Mouse (Mus musculus): ENCODE results near the gene Taf12. TPM values are rescaled to one million over a fixed set of nuclear protein-coding genes. Genes with fewer than 3 reads are reported as not detected.

Taf12 gene
- polyA plus RNA-seq, 1 experiment = 33.6 TPM

DNA sequence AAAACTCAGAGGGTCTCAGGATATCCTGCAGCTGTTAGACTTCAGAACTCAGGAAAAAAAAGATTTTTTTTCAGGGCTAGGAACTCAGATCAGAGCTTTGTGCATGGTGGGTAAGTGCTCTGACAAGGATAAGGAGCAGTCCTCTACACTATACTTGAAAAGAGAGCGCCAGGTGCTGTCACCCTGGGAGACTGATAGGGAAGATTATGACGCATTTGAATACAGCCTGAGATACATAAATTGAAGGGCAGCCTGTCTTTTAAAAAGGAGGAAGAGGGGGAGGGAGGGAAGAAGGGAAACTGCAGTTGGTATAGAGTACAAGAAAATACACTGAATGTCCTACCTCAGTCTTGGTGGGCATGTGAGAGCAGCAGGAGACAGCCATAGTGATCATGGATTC is 20.6 kb upstream of the Taf12 start:
- Histone ChIP-seq H3K4me1 (ENCODE audit: control insufficient read depth, insufficient read depth, low read length) (peaks cover 18% of the 10 kb centered on the region), H3K4me3 (ENCODE audit: insufficient read depth, low read length) (no peak overlapping the region), H3K27ac (ENCODE audit: insufficient read depth, low read depth, low read length) (no peak overlapping the region)
- no peak for TF ChIP-seq CTCF (IDR thresholded peaks at IDR 0.05; ENCODE audit: low read depth, low read length)
- no peak for TF ChIP-seq POLR2A (IDR thresholded peaks at IDR 0.05; ENCODE audit: borderline replicate concordance, low read depth, low read length)

DNA sequence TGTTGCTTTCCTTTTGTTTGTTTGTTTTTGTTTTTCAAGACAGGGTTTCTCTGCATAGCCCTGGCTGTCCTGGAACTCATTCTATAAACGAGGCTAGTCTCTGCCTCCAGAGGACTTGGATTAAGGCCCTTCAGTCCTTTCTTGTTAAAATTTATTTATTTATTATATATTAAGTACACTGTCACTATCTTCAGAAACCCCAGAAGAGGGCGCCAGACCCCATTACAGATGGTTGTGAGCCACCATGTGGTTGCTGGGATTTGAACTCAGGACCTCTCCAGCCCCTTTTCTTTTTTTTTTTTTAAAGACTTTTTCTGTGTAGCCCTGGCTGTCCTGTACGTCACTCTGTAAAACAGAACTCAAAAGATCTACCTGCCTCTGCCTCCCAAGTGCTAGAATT is 19.2 kb upstream of the Taf12 start:
- TF ChIP-seq CTCF (IDR thresholded peaks at IDR 0.05; ENCODE audit: low read depth, low read length) (no peak), POLR2A (IDR thresholded peaks at IDR 0.05; ENCODE audit: borderline replicate concordance, low read depth, low read length) (no peak)
- Histone ChIP-seq H3K27ac (ENCODE audit: insufficient read depth, low read depth, low read length) (no peak overlapping the region), H3K4me3 (ENCODE audit: insufficient read depth, low read length) (no peak overlapping the region), H3K4me1 (ENCODE audit: control insufficient read depth, insufficient read depth, low read length) (peaks cover 26% of the 10 kb centered on the region)

DNA sequence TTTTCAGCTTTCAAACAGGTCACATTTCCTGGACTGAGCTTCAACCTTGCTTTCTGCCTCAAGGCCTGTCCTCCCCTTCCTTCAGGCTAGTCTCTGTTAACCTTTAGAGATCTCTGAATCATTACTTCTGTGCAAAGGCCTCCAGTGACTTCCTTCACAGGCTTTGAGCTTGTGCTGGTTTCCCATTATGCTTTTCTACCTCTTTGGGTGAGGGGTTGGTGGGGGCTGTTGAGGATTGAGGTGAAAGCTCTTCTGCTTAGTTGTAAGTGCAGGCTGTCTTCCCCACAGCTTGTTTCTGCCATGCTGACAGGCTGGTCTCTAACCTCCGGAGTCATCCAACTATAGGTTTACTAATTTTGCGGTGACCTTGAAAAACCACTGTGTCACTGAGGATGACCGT is 17.8 kb upstream of the Taf12 start:
- Histone ChIP-seq H3K4me1 (ENCODE audit: control insufficient read depth, insufficient read depth, low read length) (peaks cover 26% of the 10 kb centered on the region), H3K4me3 (ENCODE audit: insufficient read depth, low read length) (no peak overlapping the region), H3K27ac (ENCODE audit: insufficient read depth, low read depth, low read length) (no peak overlapping the region)
- no peak for TF ChIP-seq POLR2A (IDR thresholded peaks at IDR 0.05; ENCODE audit: borderline replicate concordance, low read depth, low read length)
- TF ChIP-seq CTCF (IDR thresholded peaks at IDR 0.05; ENCODE audit: low read depth, low read length) = no peak

DNA sequence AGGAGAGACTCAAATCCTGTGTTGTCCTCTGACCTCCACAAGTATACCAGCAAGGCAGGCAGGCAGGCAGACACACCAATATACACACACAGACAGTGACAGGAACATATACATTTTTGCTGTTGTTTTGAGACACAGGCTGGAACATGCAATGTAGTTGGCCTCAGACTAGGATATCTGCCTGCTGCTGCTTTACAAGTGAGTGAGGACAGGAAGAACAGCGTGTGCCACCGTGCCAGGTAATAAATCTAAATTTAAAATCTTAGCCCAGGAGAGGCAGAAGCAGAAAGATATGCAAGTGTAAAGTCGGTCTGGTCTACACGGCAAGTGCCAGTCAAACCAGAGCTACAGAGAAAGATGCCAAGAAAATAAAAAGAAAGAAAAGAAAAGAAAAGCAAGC is 14.9 kb upstream of the Taf12 start:
- no peak overlapping the region for H3K4me3 ChIP-seq (ENCODE audit: insufficient read depth, low read length)
- peaks cover 25% of the 10 kb centered on the region for H3K4me1 ChIP-seq (ENCODE audit: control insufficient read depth, insufficient read depth, low read length)
- H3K27ac ChIP-seq (ENCODE audit: insufficient read depth, low read depth, low read length) = peak overlapping the region; percentile 28; the same call in 1 of the 2 replicates
- TF ChIP-seq CTCF (IDR thresholded peaks at IDR 0.05; ENCODE audit: low read depth, low read length) = no peak
- TF ChIP-seq POLR2A (IDR thresholded peaks at IDR 0.05; ENCODE audit: borderline replicate concordance, low read depth, low read length) = no peak

DNA sequence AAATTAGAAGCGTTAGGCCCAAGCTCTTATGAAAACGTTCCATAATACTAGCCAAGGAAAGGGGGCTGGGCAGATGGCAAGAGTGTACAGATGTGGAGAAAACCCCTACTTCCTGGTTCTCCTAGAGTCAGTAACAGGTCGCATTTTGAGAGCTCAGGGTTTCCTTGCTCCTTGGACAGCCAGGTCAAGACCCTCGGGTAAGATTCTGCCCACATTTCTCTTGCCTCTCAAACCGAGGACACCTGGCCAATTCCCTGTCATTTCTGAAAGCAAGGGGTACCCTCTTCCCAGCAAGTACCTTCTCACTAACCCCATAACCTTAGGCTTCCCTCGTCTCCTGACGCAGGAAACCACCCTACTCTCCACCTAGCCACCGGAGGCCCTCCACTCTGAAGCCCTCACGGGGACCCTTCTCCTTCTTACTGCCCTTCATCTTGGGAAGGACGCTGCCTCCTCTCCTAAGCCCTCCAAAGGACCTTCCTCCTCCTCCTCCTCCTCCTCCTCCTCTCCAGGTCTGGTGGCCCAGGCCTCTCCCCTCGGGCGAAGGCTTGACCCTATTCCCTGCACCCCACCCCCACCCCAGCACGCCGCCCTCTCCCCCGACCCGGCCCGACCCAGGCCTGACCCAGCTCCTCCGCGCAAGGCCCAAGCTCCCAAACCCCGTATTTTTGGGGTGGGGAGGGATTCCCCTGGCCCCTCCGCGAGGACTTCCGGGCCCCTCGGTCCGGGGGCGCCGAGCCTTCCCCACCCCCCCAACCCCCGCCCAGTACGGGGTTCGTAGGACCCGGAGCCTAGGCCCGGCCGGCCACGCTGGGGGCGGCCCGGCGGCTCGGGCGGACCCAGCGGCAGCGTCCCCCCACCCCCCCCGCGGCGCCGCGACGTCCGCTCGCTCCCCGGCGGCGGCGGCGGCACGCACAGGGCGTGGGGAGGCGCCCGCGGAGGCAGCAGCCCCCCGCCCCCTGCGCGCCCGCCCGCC is 13.5 kb upstream of the Taf12 start:
- H3K4me1 ChIP-seq (ENCODE audit: control insufficient read depth, insufficient read depth, low read length) = peaks cover 19% of the 10 kb centered on the region
- H3K4me3 ChIP-seq (ENCODE audit: insufficient read depth, low read length) = peak overlapping the region; percentile 99
- no peak for TF ChIP-seq POLR2A (IDR thresholded peaks at IDR 0.05; ENCODE audit: borderline replicate concordance, low read depth, low read length)
- TF ChIP-seq CTCF (IDR thresholded peaks at IDR 0.05; ENCODE audit: low read depth, low read length) = no peak
- H3K27ac ChIP-seq (ENCODE audit: insufficient read depth, low read depth, low read length) = peak overlapping the region; percentile 84

DNA sequence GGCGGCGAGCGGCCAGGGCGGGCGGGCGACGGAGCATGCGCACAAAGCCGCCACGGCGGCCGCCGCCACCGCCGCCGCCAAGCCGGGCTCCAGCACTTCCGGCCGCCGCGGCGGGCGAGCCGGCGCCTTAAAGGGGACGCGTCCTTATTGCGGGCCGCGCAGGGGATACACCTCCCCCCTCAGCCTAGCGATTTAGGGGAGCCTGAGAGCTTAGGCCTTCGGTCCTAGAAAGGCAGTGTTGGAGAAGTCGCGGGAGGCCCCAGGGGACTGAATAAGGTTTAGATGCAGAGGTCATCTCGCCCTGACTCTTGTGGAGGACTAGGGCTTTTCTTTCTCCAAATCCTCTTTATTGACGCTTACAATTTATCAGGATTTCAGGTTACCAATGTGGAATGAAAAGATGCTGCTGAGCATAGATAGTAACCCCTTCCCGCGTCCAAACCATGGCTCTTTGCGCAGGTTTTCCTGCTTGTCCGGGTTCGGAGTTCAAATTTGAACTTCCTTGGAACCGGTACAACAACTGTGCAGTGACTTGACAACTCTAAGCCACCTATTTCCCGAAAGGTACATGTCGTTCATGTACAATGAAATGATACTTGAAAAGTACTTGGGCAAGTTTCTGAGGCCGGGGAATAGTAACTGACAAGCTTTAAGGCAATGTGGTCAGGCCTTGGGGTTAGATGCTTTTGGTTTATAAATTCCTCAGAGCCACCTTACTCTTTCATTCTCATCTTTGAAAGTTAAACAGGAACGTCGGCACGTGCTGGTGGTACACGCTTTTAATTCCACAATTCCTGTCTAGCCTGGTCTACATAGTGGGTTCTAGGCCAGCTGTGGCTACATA is 12.4 kb upstream of the Taf12 start, which contains the start of gene Gmeb1:
Gene Gmeb1, minus strand, starts transcription at position 89 of the 844 bp plus-strand sequence.
- peaks cover 19% of the 10 kb centered on the region for H3K4me1 ChIP-seq (ENCODE audit: control insufficient read depth, insufficient read depth, low read length)
- H3K4me3 ChIP-seq (ENCODE audit: insufficient read depth, low read length) = peak within 1 kb of the TSS; percentile 99
- peak within 1 kb of the TSS; percentile 84 for H3K27ac ChIP-seq (ENCODE audit: insufficient read depth, low read depth, low read length)
- TF ChIP-seq CTCF (IDR thresholded peaks at IDR 0.05; ENCODE audit: low read depth, low read length) = no peak
- TF ChIP-seq POLR2A (IDR thresholded peaks at IDR 0.05; ENCODE audit: borderline replicate concordance, low read depth, low read length) = no peak

DNA sequence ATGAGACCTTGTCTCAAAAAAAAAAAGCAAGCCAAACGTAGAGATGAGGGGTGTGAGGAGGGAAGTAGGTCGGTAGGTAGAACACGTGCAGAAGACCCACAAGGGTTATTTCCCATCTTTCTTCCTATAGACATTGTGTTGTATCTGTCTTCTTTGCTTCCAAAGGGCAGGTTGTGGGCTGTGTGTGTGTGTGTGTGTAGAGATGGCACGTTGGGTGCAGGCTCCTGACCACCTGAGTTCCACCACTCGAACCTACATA is 11.9 kb upstream of the Taf12 start:
- TF ChIP-seq CTCF (IDR thresholded peaks at IDR 0.05; ENCODE audit: low read depth, low read length) (no peak), POLR2A (IDR thresholded peaks at IDR 0.05; ENCODE audit: borderline replicate concordance, low read depth, low read length) (no peak)
- Histone ChIP-seq H3K4me3 (ENCODE audit: insufficient read depth, low read length) (peak overlapping the region; percentile 72), H3K4me1 (ENCODE audit: control insufficient read depth, insufficient read depth, low read length) (peaks cover 19% of the 10 kb centered on the region), H3K27ac (ENCODE audit: insufficient read depth, low read depth, low read length) (no peak overlapping the region)

DNA sequence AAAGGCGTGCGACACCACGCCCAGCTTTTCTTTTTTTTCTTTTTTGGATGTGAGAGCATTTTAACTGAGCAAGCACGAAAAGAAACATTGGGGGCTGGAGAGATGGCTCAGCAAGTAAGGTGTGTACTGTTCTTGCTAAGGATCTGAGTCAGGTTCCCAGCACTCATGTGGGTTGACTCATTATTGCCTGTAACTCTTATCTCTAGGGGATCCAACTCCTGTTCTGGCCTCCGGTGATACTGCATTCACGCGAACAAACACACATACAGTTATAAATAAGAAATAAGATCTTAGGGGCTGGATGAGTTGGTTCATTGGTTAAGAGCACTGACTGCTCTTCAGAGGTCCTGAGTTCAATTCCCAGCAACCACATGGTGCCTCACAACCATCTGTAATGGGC is 10.9 kb upstream of the Taf12 start:
- Histone ChIP-seq H3K27ac (ENCODE audit: insufficient read depth, low read depth, low read length) (no peak overlapping the region), H3K4me1 (ENCODE audit: control insufficient read depth, insufficient read depth, low read length) (peaks cover 17% of the 10 kb centered on the region), H3K4me3 (ENCODE audit: insufficient read depth, low read length) (no peak overlapping the region)
- no peak for TF ChIP-seq CTCF (IDR thresholded peaks at IDR 0.05; ENCODE audit: low read depth, low read length)
- no peak for TF ChIP-seq POLR2A (IDR thresholded peaks at IDR 0.05; ENCODE audit: borderline replicate concordance, low read depth, low read length)

DNA sequence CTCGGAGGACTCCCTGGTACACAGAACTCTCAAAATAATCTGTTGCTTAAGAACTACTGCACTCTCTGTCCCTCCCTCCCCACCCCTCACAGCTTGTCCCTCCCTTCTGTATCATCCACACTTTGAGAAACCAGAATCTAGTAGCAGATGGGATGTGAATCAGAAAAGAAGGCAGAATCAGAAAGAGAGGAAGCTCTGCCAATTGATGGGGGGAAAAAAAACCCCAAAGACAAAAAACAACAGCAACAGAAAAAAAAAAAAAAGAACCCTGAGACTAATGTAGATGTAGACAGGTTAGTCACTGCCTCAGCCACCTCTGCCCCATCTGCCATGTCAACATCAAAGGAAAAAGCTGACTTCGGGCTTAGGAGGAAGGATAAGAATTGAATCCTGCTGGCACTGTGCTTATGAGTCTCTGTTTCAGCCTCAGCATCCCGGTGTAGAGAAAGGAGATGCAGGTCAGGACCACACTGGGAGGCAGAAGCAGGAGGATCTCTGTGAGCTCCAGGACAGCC is 7.3 kb upstream of the Taf12 start:
- H3K27ac ChIP-seq (ENCODE audit: insufficient read depth, low read depth, low read length) = no peak overlapping the region
- H3K4me3 ChIP-seq (ENCODE audit: insufficient read depth, low read length) = no peak overlapping the region
- TF ChIP-seq CTCF (IDR thresholded peaks at IDR 0.05; ENCODE audit: low read depth, low read length) = no peak
- TF ChIP-seq POLR2A (IDR thresholded peaks at IDR 0.05; ENCODE audit: borderline replicate concordance, low read depth, low read length) = no peak
- H3K4me1 ChIP-seq (ENCODE audit: control insufficient read depth, insufficient read depth, low read length) = peaks cover 8% of the 10 kb centered on the region

All from bone marrow macrophage, adult 2 months (primary cell).